Mouse (Mus musculus): ENCODE data around the gene Bri3bp. TPM values are rescaled to one million over a fixed set of nuclear protein-coding genes. Genes with fewer than 3 reads are reported as not detected.
A peak's percentile ranks its signal among the peaks of the same experiment; 100 is the strongest.

Bri3bp gene
- polyA plus RNA-seq, 1 experiment = 30.2 TPM

DNA sequence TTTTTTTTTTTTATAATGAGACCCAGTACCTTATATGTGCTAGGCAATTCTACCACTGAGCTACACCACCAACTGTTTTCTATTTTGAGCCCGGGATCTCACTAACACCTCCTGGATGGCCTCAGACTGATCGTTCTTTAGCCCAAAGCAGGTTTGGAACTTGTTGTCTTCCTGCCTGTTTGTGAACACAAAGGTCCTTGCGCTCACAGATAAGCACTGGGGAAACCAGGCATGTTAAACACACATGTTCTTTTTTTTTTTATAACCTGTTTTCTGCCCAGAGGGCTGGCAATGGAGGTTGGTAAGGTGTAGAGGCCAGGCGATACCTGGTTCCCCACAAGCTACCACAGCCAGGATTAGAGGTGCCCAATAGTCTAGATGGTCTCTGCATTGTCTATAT lies 7.3 kb downstream of the Bri3bp start:
- no peak overlapping the region for H3K4me3 ChIP-seq (ENCODE audit: insufficient read depth, low read length)
- TF ChIP-seq CTCF (IDR thresholded peaks at IDR 0.05; ENCODE audit: borderline replicate concordance, insufficient read depth, low read length) (no peak), POLR2A (IDR thresholded peaks at IDR 0.05; ENCODE audit: low read depth, low read length) (no peak)
- H3K4me1 ChIP-seq (ENCODE audit: control insufficient read depth, insufficient read depth, low read length) = peaks cover 7% of the 10 kb centered on the region; the same call in 1 of the 2 replicates
- peak overlapping the region; percentile 5; the same call in 1 of the 2 replicates for H3K27ac ChIP-seq (ENCODE audit: insufficient read depth, low read length)

DNA sequence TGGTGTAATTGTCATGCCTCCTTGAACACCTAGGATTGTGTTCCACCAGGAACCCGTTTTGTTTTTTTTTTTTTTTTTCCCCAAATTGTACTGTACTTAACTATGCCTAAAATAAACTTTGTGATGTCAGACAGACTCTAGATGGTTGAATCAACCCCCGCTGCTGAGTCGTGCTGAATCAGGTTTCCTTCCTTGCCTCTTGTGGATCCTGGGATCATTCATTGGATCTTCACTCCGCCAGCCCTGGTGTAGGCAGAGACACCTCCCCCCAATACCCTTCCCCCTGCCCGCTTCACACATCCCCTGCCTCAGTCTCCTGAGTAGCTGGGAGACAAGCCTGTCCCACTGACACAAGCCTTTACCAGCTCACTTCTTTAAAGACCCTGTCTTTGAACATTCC lies 7.9 kb downstream of the Bri3bp start:
- Histone ChIP-seq H3K4me3 (ENCODE audit: insufficient read depth, low read length) (no peak overlapping the region), H3K4me1 (ENCODE audit: control insufficient read depth, insufficient read depth, low read length) (peaks cover 7% of the 10 kb centered on the region; the same call in 1 of the 2 replicates), H3K27ac (ENCODE audit: insufficient read depth, low read length) (peak overlapping the region; percentile 32; the same call in 1 of the 2 replicates)
- TF ChIP-seq POLR2A (IDR thresholded peaks at IDR 0.05; ENCODE audit: low read depth, low read length) = no peak
- no peak for TF ChIP-seq CTCF (IDR thresholded peaks at IDR 0.05; ENCODE audit: borderline replicate concordance, insufficient read depth, low read length)

DNA sequence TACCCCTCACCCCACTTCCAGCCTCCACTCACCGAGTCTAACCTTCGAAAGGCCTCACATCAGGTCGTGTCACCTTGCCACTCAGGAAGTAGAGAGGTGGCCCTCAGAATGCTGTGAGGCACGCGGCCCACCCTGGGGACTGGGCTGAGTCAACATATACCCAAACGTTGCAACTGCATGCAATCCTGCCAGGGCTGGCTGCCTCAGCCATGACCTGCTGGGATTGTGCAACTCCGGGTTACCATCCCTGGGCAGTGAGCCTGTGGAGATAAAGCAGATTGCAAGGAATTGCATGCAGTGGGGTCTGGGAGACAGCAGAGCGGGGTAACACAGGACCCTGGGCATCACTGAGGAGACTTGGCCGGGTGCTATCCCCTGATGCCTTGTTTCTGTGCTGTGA lies 11.2 kb downstream of the Bri3bp start:
- no peak overlapping the region for H3K4me3 ChIP-seq (ENCODE audit: insufficient read depth, low read length)
- H3K4me1 ChIP-seq (ENCODE audit: control insufficient read depth, insufficient read depth, low read length) = peaks cover 7% of the 10 kb centered on the region; the same call in 1 of the 2 replicates
- no peak overlapping the region for H3K27ac ChIP-seq (ENCODE audit: insufficient read depth, low read length)
- no peak for TF ChIP-seq CTCF (IDR thresholded peaks at IDR 0.05; ENCODE audit: borderline replicate concordance, insufficient read depth, low read length)
- no peak for TF ChIP-seq POLR2A (IDR thresholded peaks at IDR 0.05; ENCODE audit: low read depth, low read length)

DNA sequence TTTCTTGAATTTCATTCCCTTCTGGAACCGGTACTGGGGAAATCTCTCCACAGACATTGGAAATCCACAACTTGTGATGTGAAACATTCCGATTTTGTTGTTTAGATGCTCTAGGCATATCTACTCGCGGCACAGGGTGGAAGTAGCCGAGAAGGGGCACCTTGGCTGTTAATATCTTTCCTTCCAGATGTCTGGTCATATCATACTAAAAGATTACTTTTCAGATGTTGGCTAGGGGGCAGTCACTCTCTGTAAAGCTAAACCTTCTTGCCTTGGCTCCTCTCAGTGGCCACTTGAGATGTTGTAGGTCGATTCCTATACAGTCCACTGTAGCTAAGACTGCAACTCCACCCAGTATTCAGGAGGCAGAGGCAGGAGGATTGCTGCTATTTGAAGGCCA lies 14.7 kb downstream of the Bri3bp start:
- no peak overlapping the region for H3K27ac ChIP-seq (ENCODE audit: insufficient read depth, low read length)
- TF ChIP-seq CTCF (IDR thresholded peaks at IDR 0.05; ENCODE audit: borderline replicate concordance, insufficient read depth, low read length) (no peak), POLR2A (IDR thresholded peaks at IDR 0.05; ENCODE audit: low read depth, low read length) (no peak)
- H3K4me1 ChIP-seq (ENCODE audit: control insufficient read depth, insufficient read depth, low read length) = no peaks in the 10 kb centered on the region
- no peak overlapping the region for H3K4me3 ChIP-seq (ENCODE audit: insufficient read depth, low read length)

DNA sequence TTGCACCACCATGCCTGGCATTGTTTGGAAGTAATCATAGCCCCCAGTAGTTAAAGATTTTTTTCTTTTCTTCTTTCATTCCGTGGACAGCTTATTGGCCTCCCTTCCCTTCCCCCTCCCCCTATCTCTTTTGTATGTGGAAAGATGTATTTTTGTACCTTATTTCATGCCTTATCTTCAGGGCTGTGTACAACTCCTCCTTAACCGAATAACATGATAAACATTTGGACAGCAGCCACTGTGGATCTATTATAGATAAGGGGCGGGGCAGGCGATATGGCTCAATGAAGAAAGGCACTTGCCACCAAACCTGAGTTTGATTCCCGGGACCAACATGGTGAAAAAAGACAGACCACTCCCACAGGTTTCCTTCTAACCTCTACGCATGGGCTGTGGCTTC lies 16.2 kb downstream of the Bri3bp start:
- TF ChIP-seq CTCF (IDR thresholded peaks at IDR 0.05; ENCODE audit: borderline replicate concordance, insufficient read depth, low read length) (no peak), POLR2A (IDR thresholded peaks at IDR 0.05; ENCODE audit: low read depth, low read length) (no peak)
- no peak overlapping the region for H3K27ac ChIP-seq (ENCODE audit: insufficient read depth, low read length)
- no peak overlapping the region for H3K4me3 ChIP-seq (ENCODE audit: insufficient read depth, low read length)
- no peaks in the 10 kb centered on the region for H3K4me1 ChIP-seq (ENCODE audit: control insufficient read depth, insufficient read depth, low read length)

DNA sequence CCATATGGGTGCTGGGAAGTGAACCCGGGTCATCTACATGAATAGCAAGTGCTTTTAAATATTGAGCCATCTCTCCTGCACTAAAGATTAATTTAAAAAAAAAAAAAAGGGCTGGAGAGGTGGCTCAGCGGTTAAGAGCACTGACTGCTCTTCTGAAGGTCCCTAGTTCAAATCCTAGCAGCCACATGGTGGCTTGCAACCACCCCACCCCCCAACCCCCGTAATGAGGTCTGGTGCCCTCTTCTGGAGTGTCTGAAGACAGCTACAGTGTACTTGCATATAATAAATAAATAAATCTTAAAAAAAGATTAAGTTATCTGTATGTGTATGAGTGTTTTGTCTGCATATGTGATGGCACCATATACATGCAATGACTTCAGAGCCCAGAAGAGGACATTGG lies 19.2 kb downstream of the Bri3bp start:
- TF ChIP-seq POLR2A (IDR thresholded peaks at IDR 0.05; ENCODE audit: low read depth, low read length) = no peak
- H3K4me1 ChIP-seq (ENCODE audit: control insufficient read depth, insufficient read depth, low read length) = no peaks in the 10 kb centered on the region
- no peak overlapping the region for H3K27ac ChIP-seq (ENCODE audit: insufficient read depth, low read length)
- no peak overlapping the region for H3K4me3 ChIP-seq (ENCODE audit: insufficient read depth, low read length)

DNA sequence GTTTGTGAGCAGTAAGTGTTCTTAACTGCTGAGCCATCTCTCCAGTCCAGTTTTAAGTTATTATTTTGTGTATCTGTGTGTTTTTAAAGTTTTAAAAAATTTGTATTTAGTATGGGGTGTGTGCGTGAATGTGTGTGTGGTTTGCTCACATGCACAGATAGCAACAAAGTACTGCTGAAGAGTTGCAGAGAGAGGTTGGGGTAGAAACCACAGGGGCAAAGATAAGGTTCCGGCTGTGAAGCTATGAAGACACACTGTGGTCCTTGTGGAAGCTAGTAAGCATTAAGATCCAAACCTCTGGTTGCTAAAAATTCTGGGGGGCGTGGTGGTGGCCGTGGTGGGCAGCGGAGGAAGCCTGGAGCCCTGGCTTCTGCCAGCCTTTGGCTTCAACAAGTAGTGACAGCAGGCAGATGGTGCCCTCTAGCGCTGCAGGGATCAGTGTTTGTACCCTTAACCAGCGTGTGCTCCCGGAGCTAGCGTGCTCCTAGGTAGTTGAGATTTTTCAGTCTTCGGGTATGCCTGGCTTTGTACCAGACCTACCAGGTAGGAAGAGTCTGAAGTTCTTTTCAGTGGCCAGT lies 20.6 kb downstream of the Bri3bp start:
- TF ChIP-seq POLR2A (IDR thresholded peaks at IDR 0.05; ENCODE audit: low read depth, low read length) (no peak), CTCF (IDR thresholded peaks at IDR 0.05; ENCODE audit: borderline replicate concordance, insufficient read depth, low read length) (peak; percentile 73; the same call in 1 of the 2 replicates)
- H3K27ac ChIP-seq (ENCODE audit: insufficient read depth, low read length) = no peak overlapping the region
- no peak overlapping the region for H3K4me3 ChIP-seq (ENCODE audit: insufficient read depth, low read length)
- no peaks in the 10 kb centered on the region for H3K4me1 ChIP-seq (ENCODE audit: control insufficient read depth, insufficient read depth, low read length)

DNA sequence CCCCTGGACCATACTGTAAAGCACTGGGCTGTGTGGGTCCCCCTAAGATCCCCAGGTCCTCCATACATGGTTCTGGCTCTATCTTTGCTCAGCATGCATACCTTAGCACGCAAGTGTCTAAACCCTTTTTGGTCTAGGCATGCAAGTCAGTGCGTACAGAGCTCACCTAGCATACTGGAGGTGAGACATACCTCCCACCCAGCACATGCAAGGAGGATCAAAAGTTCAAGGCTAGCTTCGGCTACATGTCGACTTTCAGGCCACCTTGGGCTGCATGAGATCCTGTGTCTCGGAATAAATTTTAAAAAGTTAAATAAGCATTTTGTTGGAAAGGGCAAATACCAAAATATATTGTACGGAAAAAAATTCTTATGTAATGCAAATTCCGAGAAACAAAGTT lies 23.8 kb downstream of the Bri3bp start:
- H3K4me1 ChIP-seq (ENCODE audit: control insufficient read depth, insufficient read depth, low read length) = no peaks in the 10 kb centered on the region
- H3K27ac ChIP-seq (ENCODE audit: insufficient read depth, low read length) = 0 out of 2 replicates have a peak overlapping the region, but pooled peaks have one; percentile 16
- no peak overlapping the region for H3K4me3 ChIP-seq (ENCODE audit: insufficient read depth, low read length)
- TF ChIP-seq POLR2A (IDR thresholded peaks at IDR 0.05; ENCODE audit: low read depth, low read length) (0 out of 2 replicates have a peak, but pooled peaks have one; percentile 18), CTCF (IDR thresholded peaks at IDR 0.05; ENCODE audit: borderline replicate concordance, insufficient read depth, low read length) (no peak)

DNA sequence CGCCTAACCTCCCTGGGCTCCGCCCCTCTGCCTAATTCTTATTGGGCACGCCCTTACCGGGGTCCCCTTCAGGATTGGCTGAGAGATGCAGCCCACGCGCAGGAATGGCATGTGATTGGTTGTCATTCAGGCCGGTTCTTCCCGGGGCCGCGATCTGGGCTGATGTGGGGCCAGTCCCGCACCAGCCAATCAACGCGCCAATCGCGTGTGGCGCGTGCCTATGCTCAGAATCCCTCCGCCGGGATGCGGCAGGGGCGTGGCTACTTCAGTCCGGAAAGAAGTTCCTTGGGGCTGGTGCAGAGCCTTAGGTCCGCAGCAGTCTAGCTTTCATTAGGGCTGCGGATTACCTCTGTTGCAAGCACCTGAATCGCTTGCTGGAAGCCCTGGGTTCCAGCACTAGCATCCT lies 24.3 kb downstream of the Bri3bp start:
- peak; percentile 91 for TF ChIP-seq POLR2A (IDR thresholded peaks at IDR 0.05; ENCODE audit: low read depth, low read length)
- no peak for TF ChIP-seq CTCF (IDR thresholded peaks at IDR 0.05; ENCODE audit: borderline replicate concordance, insufficient read depth, low read length)
- no peak overlapping the region for H3K27ac ChIP-seq (ENCODE audit: insufficient read depth, low read length)
- H3K4me3 ChIP-seq (ENCODE audit: insufficient read depth, low read length) = peak overlapping the region; percentile 12; the same call in 1 of the 2 replicates
- H3K4me1 ChIP-seq (ENCODE audit: control insufficient read depth, insufficient read depth, low read length) = no peaks in the 10 kb centered on the region

DNA sequence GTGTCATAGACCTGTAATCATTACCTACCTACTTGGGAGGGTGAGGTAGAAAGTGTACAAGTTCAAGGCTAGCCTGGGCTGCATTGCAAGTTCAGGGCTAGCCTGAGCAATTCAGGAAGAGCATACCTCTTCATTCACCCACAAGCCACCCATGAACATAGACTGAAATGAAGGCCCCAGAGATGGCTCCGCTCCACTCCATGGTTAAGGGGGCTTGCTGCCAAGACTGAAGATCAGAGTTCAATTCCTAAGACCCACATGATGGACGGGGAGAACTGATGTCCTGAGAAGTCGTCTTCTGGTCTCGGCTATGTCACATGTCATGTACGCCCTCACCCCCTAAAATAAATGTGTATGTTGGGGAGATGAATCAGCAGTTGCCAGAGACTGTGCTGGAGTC lies 25.1 kb downstream of the Bri3bp start:
- no peak overlapping the region for H3K27ac ChIP-seq (ENCODE audit: insufficient read depth, low read length)
- H3K4me3 ChIP-seq (ENCODE audit: insufficient read depth, low read length) = no peak overlapping the region
- no peak for TF ChIP-seq POLR2A (IDR thresholded peaks at IDR 0.05; ENCODE audit: low read depth, low read length)
- no peak for TF ChIP-seq CTCF (IDR thresholded peaks at IDR 0.05; ENCODE audit: borderline replicate concordance, insufficient read depth, low read length)
- no peaks in the 10 kb centered on the region for H3K4me1 ChIP-seq (ENCODE audit: control insufficient read depth, insufficient read depth, low read length)
